Comparison of ENCODE assay signal across 11 mouse cellular contexts in genomic region chr16:95860810-95861209, GRCm38 (mm10).
DNase-seq lines count a peak whose midpoint lies in the region; ATAC-seq and TF ChIP-seq lines count a peak whose summit lies in the region.
"Had no signal": no experiment of that assay in that cellular context is flagged by ENCODE, and none has a peak within 500 bp of the region (broad histone marks: within the 10 kb centered on the region; RNA-seq: fewer than 3 reads in every experiment).

No protein-coding gene starts in this region.

- intact Hi-C loops in heart, postnatal 25 days (cut with DNase I), result loop anchor here (1.0 to 2.0 kb wide), 4 partner anchors 30 to 158 kb away; partner anchors contain the start of gene Ets2
- intact Hi-C loops in left cerebral cortex, postnatal 10 days (cut with DNase I), result no loop called here

- peaks cover 24% of the 10 kb centered on the region for H3K4me1 ChIP-seq in heart, embryonic 12.5 days (replicated peaks)
- H3K4me1 ChIP-seq in lung, postnatal 0 days (ENCODE audit: insufficient read depth, low read depth, low read length), result peaks cover 14% of the 10 kb centered on the region; the same call in 1 of the 2 replicates
- H3K4me1 ChIP-seq in lung, adult 2 months (ENCODE audit: control insufficient read depth, insufficient read depth, low read length), result peaks cover 16% of the 10 kb centered on the region
- H3K4me1 ChIP-seq in neural tube, embryonic 15.5 days, result peaks cover 14% of the 10 kb centered on the region; the same call in 1 of the 2 replicates
- H3K4me1 ChIP-seq: midbrain, embryonic 10.5 days had no signal

- ATAC-seq in heart, embryonic 12.5 days (ENCODE audit: insufficient number of reproducible peaks, low FRiP score), result no peak
- peak; percentile 32 for ATAC-seq in lung, postnatal 0 days
- ATAC-seq in common myeloid progenitor, adult 5-6 weeks (replicated peaks; ENCODE audit: low read depth, poor library complexity, severe bottlenecking), result peak; percentile 40
- no peak for ATAC-seq in neural tube, embryonic 15.5 days (ENCODE audit: low FRiP score)

- TF ChIP-seq POLR2A in lung, adult 2 months (IDR thresholded peaks at IDR 0.05; ENCODE audit: borderline replicate concordance, extremely low read depth, low read depth, low read length), result no peak

- no peak for TF ChIP-seq EP300 in lung, postnatal 0 days (IDR thresholded peaks at IDR 0.05)

- no peak overlapping the region for H3K9ac ChIP-seq in heart, embryonic 12.5 days
- H3K9ac ChIP-seq in lung, postnatal 0 days (replicated peaks; ENCODE audit: low read depth), result no peak overlapping the region
- H3K9ac ChIP-seq in neural tube, embryonic 15.5 days (replicated peaks), result no peak overlapping the region

- H3K9me3 ChIP-seq in heart, embryonic 12.5 days (replicated peaks), result no peaks in the 10 kb centered on the region
- no peaks in the 10 kb centered on the region for H3K9me3 ChIP-seq in lung, postnatal 0 days (ENCODE audit: low read length)
- H3K9me3 ChIP-seq in neural tube, embryonic 15.5 days (replicated peaks), result no peaks in the 10 kb centered on the region
- H3K9me3 ChIP-seq: midbrain, embryonic 10.5 days had no signal

- WGBS in heart, embryonic 12.5 days, result 62% methylated on average over 9 of the region's 9 CpGs
- WGBS in lung, postnatal 0 days, result 54% methylated on average over 9 of the region's 9 CpGs
- WGBS in lung, adult 2 months, result 44% methylated on average over 9 of the region's 9 CpGs
- 92% methylated on average over 9 of the region's 9 CpGs for WGBS in neural tube, embryonic 15.5 days

- H3K27ac ChIP-seq in heart, embryonic 12.5 days (ENCODE audit: poor library complexity, severe bottlenecking), result peak overlapping the region; percentile 63
- H3K27ac ChIP-seq in lung, postnatal 0 days (ENCODE audit: low read length), result peak overlapping the region; percentile 74
- no peak overlapping the region for H3K27ac ChIP-seq in neural tube, embryonic 15.5 days (replicated peaks)
- H3K27ac ChIP-seq: midbrain, embryonic 10.5 days had no signal

- no peak for DNase-seq in heart, postnatal 25 days (ENCODE audit: low spot score)
- peak; percentile 37 for DNase-seq in lung, postnatal 0 days (ENCODE audit: low spot score)
- DNase-seq in lung, adult 2 months, result no peak
- peak; percentile 78 for DNase-seq in naive thymus-derived CD4-positive, alpha-beta T cell, adult 2 months (ENCODE audit: low read depth)
- no peak for DNase-seq in left cerebral cortex, postnatal 10 days (ENCODE audit: extremely low spot score in 1 of 2, low spot score in 2 of 2)
- DNase-seq: spleen, adult 18-20 months had no signal

- no peaks in the 10 kb centered on the region for H3K27me3 ChIP-seq in heart, embryonic 12.5 days (replicated peaks)
- no peaks in the 10 kb centered on the region for H3K27me3 ChIP-seq in lung, postnatal 0 days (replicated peaks; ENCODE audit: insufficient read depth, low read length)
- no peaks in the 10 kb centered on the region for H3K27me3 ChIP-seq in neural tube, embryonic 15.5 days (replicated peaks)
- H3K27me3 ChIP-seq: CH12.LX had no signal

- no peak overlapping the region for H3K4me3 ChIP-seq in heart, embryonic 12.5 days
- H3K4me3 ChIP-seq in lung, postnatal 0 days (ENCODE audit: low read depth, low read length), result no peak overlapping the region
- no peak overlapping the region for H3K4me3 ChIP-seq in lung, adult 2 months (replicated peaks; ENCODE audit: extremely low read depth, low read depth, low read length)
- H3K4me3 ChIP-seq in neural tube, embryonic 15.5 days (replicated peaks), result no peak overlapping the region
- H3K4me3 ChIP-seq: midbrain, embryonic 10.5 days had no signal

- H3K36me3 ChIP-seq in heart, embryonic 12.5 days, result no peaks in the 10 kb centered on the region
- no peaks in the 10 kb centered on the region for H3K36me3 ChIP-seq in lung, postnatal 0 days (ENCODE audit: insufficient read depth, low read length)
- H3K36me3 ChIP-seq in neural tube, embryonic 15.5 days, result no peaks in the 10 kb centered on the region
- H3K36me3 ChIP-seq: midbrain, embryonic 10.5 days had no signal

- H3K4me2 ChIP-seq in heart, embryonic 12.5 days, result no peak overlapping the region
- H3K4me2 ChIP-seq in lung, postnatal 0 days (replicated peaks; ENCODE audit: low read depth, low read length), result no peak overlapping the region
- no peak overlapping the region for H3K4me2 ChIP-seq in neural tube, embryonic 15.5 days

- TF ChIP-seq CTCF in lung, postnatal 0 days (IDR thresholded peaks at IDR 0.05), result no peak
- TF ChIP-seq CTCF in lung, adult 2 months (IDR thresholded peaks at IDR 0.05; ENCODE audit: insufficient read depth, low read length), result no peak

Comparison
In these comparisons a context has a peak if more than half of its experiments do, and no peak if none do; other contexts are left out.
1. DNase-seq: peak in lung, postnatal 0 days (single experiment) and naive thymus-derived CD4-positive, alpha-beta T cell, adult 2 months (single experiment); none in heart, postnatal 25 days (single experiment), lung, adult 2 months (single experiment) and left cerebral cortex, postnatal 10 days (0 of 2).
2. ATAC-seq: peak in lung, postnatal 0 days (single experiment) and common myeloid progenitor, adult 5-6 weeks (single experiment); none in heart, embryonic 12.5 days (single experiment) and neural tube, embryonic 15.5 days (single experiment).